Mouse (Mus musculus): ENCODE measurements around the gene Irx6.

Gene Irx6

GRCm38 (mm10) chr8:92721936-92722321, 47.8 kb downstream of the Irx6 start:
- DNase-seq (ENCODE audit: low spot score): no peak

- DNase-seq (ENCODE audit: low spot score): no peak
Measured at GRCm38 (mm10) chr8:92723320-92723719, 49.2 kb downstream of the Irx6 start.

- DNase-seq (ENCODE audit: low spot score): no peak
Measured at GRCm38 (mm10) chr8:92723947-92724346, 49.9 kb downstream of the Irx6 start.

- no peak for DNase-seq (ENCODE audit: low spot score)
Measured at GRCm38 (mm10) chr8:92724359-92724758, 50.3 kb downstream of the Irx6 start.
